Mouse (Mus musculus) adrenal gland, postnatal 14 days (tissue): ENCODE measurements around the gene Zbed5. TPM values are rescaled to one million over a fixed set of nuclear protein-coding genes. Genes with fewer than 3 reads are reported as not detected.
"Not testable (repeated sequence)": the region's sequence is repeated elsewhere in the genome, so short reads cannot be mapped to it uniquely, and the experiment has no call there.

ENCODE experiments used
- DNase-seq: peaks from one replicate; pipeline ENCODE4 v3.0.0; 2021; ENCODE audit warnings: mixed read lengths
- total RNA-seq: library from RNA; stranded (reverse); gene quantifications from 2 replicates; pipeline ENCODE4 v1.2.3, GENCODE M21; 2021

Gene Zbed5
- total RNA-seq, 1 experiment from 2014 or later: 1.7 TPM

GRCm38 (mm10) chr5:129908242-129908965, 12.9 kb downstream of the Zbed5 start, which contains the start of gene Nupr1l:
Nupr1l (plus strand) TSS chr5:129908540.
- DNase-seq: peak; percentile 95

DNA sequence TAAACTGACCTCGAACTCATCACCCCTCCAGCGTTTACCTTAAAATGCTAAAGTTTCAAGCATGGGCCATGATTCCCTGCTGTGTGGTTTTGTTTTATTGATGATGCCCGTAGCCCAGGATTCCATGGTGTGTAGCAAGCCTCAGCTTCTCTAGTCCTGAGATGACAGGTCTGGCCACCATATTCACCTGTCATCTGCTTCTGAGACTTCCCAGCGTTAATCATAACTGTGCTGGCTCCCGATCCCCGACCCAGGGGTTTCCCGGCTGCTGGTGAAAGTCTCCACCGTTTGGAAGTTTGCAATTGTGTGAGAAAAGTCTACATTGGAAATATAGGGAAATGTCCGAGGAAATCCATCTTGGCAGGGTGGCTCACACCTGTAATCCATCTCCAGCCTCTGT, 13.6 kb downstream of the Zbed5 start:
- no peak for DNase-seq

DNA sequence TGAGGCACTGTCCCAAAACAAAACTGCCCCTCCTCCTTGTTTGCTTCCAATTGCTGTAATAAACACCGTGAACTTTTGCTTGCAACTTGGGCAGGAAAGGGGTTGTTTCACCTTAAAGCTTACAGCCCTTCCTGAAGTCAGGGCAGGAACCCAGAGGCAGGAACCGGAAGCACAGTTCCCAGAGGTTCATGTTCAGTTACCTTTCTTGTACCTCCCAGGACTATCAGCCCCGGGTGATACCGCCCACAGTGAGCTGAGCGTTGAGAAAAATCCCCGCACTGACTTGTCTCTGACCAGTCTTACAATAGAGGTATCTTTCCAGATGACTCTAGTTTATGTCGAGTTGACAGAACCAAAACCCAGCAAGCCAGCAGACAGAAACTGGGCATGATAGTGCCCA, 14.1 kb downstream of the Zbed5 start:
- DNase-seq: no peak

GRCm38 (mm10) chr5:129914024-129914423, 18.5 kb downstream of the Zbed5 start:
- peak; percentile 68 for DNase-seq

- not testable (repeated sequence) for DNase-seq
Measured at GRCm38 (mm10) chr5:129915491-129915890, 20.0 kb downstream of the Zbed5 start.

DNA sequence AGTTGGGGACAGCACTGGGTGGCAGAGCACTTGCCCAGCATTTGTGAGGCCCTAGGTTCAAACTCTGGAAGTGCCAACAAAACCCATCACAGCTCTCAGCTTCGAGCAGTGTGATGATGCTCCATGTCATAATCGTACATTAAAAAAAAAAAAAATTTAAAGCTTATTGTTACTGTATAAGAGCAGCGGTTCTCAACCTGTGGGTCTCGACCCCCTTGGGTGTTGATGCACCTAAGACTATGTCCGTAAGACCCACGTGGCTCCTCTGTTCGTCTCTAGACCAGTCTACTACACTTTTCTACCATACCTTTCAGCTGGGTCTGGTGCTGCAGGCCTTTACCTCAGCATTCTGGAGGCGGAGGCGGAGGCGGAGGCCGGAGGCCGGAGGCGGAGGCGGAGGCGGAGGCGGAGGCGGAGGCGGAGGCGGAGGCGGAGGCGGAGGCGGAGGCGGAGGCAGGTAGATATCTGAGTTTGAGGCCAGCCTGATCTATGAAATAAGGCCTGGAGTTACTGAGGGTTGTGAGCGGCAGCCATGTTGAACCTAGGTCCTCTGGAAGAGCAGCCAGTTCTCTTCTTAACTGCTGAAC, 22.6 kb downstream of the Zbed5 start:
- DNase-seq: no peak

DNA sequence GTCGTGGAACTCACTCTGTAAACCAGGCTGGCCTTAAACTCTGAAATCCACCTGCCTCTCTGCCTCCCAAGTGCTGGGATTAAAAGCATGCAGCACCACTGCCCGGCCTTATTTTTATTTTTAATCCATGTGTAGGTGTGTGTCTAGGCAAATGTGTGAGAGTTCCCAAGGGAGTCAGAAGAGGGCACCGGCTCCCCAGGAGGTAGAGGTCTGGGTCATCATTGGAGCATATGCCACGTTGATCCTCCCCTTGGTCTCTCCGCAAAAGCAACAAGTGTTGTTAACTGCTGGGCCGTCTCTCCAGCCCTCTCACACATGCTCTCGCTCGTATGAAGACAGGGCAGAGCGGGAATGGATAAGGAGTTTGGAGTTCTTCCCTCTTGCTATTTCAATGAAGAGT, 23.2 kb downstream of the Zbed5 start:
- no peak for DNase-seq

- DNase-seq: peak; percentile 12
Measured at GRCm38 (mm10) chr5:129919320-129919719, 23.8 kb downstream of the Zbed5 start.

DNA sequence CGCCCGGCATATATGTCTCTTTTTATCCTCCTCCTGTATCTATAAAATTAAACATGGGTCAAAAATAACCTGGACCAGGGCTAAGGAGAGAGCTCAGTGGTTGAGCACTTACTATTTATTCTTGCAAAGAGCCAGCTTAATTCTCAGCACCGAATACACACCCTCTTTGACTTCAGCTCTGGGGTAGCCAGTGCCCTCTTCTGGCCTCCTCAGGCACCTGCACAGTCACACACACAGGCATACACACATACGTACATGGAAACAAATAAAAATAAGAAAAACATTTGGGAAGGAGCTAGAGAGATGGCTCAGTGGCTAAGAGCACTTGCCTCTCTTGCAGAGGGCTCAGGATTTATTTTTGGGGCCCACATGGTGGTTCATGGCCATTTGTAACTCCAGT, 26.4 kb downstream of the Zbed5 start:
- no peak for DNase-seq

DNA sequence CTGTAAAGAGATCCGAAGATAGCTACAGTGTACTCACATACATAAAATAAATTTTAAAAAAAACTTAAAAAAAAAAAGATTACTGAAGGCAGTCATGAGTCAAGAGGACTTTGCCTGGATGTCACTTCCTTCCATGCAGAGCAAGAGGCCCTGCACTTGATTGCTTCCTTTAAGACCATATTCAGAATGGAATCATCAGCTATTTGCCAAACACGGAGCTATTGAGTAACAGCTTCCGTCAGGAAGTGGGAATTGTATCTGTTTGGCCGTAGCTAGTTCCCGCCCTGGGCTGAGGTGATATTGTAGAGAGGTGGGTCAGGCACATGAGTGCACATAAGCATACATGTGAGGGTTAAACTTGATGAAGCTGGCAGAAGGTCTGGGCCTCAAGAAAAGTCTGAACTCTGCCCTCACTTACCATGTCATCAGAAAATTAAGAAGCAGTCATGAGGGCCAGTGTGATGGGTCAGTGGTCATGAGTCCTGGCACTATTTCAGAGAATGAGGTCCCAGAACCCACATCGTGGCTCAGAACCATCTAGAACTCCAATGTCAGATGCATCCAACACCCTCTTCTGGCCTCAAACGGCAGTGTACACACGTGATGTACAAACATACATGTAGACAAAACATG, 29.4 kb downstream of the Zbed5 start:
- no peak for DNase-seq

DNA sequence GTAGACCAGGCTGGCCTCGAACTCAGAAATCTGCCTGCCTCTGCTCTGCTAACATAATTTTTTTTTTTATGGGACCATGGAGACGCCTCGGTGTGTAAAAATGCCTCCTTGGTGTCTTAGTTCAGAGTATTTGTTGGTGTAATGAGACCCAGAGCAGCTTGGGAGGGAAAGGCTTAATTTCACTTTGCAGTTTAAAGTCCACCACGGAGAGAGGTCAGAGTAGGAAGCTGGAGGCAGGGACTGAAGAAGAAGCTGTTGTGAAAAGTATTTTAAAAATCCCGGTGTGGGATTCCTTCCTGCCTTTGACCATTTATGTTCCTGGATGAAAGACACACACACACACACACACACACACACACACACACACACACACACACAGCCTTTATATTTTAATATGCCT, 30.4 kb downstream of the Zbed5 start:
- DNase-seq: no peak

- DNase-seq: peak; percentile 59
Measured at GRCm38 (mm10) chr5:129929924-129930855, 34.7 kb downstream of the Zbed5 start.

DNA sequence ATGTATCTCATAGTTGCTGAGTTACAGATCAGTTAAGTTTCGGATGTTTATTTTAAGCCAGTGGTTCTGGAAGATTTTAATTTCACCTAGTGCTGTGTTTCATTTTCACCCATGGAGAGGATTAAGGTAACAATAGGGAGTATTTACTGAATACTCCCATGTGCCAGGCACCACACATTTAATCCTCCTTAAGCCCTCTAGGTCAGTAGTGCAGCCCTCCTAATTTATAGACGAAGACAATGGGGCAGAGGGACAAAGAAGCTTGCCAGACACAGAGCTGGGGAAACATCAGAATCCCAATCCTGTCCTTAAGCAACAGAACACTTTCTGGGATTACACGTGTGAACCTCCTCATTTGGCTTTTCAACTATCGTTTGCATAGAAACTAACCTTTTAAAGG, 41.4 kb downstream of the Zbed5 start:
- no peak for DNase-seq

- no peak for DNase-seq
Measured at GRCm38 (mm10) chr5:129940281-129940680, 44.8 kb downstream of the Zbed5 start.

DNA sequence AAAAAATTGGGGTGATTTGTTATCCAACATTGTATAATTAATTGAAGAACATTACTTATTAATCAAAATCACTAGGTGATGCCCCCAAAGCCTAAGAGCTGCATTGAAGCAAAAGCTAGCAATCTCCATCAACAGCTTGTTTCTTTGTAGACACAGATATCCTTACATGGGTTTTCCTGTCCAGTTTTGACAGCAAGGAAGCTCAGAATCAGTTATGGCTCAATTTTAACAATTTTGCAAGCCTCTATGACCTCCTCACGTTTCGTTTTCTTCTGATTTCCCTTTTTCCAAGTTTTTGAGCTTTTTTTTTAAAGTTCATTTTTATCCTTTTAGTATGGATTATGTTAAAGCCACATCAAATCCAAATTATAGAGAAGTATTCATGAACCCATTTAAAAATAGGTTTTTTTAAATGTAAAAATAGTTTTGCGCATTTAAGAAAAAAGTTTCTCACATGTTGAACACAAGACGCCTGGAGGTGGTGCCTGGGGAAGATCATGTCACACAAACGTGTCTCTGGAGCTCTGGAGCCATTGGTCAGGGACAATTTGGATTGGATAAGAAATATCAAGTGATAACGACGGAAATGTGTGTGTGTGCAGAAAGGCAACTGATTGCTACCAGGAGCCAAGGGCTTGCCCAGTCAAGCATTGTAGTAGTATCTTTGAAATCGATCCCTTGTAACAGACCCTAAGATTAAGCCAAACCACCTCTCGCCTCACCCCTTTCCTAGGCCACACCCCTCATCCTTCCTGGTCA, 45.4 kb downstream of the Zbed5 start:
- DNase-seq: no peak

DNA sequence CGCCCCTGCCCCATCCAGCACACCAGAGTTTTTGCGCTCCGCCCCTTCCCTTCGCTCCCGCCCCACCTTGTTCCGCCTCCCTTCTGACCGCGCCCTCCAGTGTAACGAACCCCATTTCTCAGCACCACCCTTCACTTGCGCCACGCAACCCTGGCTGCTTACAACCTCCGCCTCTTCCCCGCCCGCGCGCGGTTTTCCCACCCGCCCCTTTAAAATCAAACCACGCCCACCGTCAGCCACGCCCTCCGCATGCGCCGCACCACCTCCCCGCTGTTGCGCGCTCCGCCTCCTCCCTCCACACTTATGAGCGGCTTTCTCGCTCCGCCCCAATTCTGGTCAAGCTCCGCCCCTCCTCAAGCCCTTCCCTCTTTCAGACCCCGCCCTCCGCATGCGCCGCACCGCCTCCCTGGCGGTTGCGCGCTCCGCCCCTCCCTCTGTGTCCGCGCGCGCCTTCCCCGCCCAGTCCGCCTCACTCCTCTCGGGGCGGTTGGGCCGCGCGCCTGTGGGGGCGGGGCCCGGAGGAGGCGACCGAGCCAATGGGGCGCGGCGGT, 46.0 kb downstream of the Zbed5 start, which contains the start of gene Vkorc1l1:
TSS of gene Vkorc1l1 (plus strand) at position 476 of the 551 bp plus-strand sequence.
- DNase-seq: peak; percentile 100

GRCm38 (mm10) chr5:129942073-129942939, 46.8 kb downstream of the Zbed5 start:
- peak; percentile 56 for DNase-seq

- no peak for DNase-seq
Measured at GRCm38 (mm10) chr5:129943402-129943801, 47.9 kb downstream of the Zbed5 start.

DNA sequence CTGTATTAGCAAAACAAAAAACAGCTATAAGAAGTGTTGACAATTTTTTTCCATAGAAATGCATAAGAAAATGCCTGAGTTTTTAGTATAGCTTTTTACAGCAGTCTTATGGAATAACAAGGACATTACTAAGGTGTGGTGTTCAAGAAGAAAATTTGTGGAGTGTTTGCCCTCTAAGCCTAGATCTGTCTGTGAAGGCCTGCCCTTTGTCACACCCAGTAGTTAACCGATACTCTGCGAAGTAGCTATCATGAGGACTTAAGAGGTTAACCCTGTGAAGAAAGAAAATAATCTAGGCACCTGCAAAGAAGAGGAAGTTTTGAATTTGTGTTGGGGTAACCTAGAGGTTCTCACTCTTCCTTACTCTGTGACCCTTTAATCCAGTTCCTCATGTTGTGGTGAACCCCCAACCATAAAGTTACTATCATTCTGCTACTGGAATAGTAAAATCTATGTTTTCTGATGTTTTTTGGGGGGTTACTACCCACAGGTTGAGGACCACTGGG, 52.1 kb downstream of the Zbed5 start:
- no peak for DNase-seq

GRCm38 (mm10) chr5:129952143-129952542, 56.6 kb downstream of the Zbed5 start:
- DNase-seq: no peak
